Mouse (Mus musculus) CH12.LX (cell line): ENCODE data around the gene Kcnj2.

Experiments
- CTCF ChIP-seq, 2 experiments: IDR thresholded peaks in 1 of 2; conservative IDR thresholded peaks in 1 of 2; 2 replicates each; pipeline ENCODE4 v1.5.1; 2011 to 2012; ENCODE audit warnings: low read depth in 2 of 2, low read length in 2 of 2, improper control_type of control experiment in 1 of 2, inconsistent platforms in 1 of 2, mild to moderate bottlenecking in 1 of 2, moderate library complexity in 1 of 2
- E2F4 ChIP-seq: IDR thresholded peaks from 2 replicates; pipeline ENCODE4 v1.6.1; 2011; ENCODE audit warnings: low read depth, low read length, improper control_type of control experiment; ENCODE audit not compliant: insufficient replicate concordance
- MAFK ChIP-seq: IDR thresholded peaks from 2 replicates; pipeline ENCODE4 v1.6.1; 2011; ENCODE audit warnings: low read length, improper control_type of control experiment; ENCODE audit not compliant: insufficient replicate concordance
- MAX ChIP-seq: IDR thresholded peaks from 2 replicates; pipeline ENCODE4 v1.6.1; 2011; ENCODE audit warnings: low read length, improper control_type of control experiment
- NELFE ChIP-seq: IDR thresholded peaks from 2 replicates; pipeline ENCODE4 v1.6.1; 2011; ENCODE audit warnings: low read depth, low read length, improper control_type of control experiment
- POLR2A ChIP-seq: IDR thresholded peaks from 2 replicates; pipeline ENCODE4 v1.6.1; 2011; ENCODE audit warnings: low read depth, mild to moderate bottlenecking, improper control_type of control experiment, low read length
- RAD21 ChIP-seq: IDR thresholded peaks from 2 replicates; pipeline ENCODE4 v1.6.1; 2011; ENCODE audit warnings: low read depth, mild to moderate bottlenecking, low read length, improper control_type of control experiment, moderate library complexity
- SIN3A ChIP-seq: IDR thresholded peaks from 2 replicates; pipeline ENCODE4 v1.6.1; 2012; ENCODE audit warnings: low read length, improper control_type of control experiment, inconsistent platforms
- TCF12 ChIP-seq: IDR thresholded peaks from 2 replicates; pipeline ENCODE4 v1.6.1; 2014; ENCODE audit warnings: low read depth, mild to moderate bottlenecking, inconsistent platforms, low read length, improper control_type of control experiment
- UBTF ChIP-seq: IDR thresholded peaks from 2 replicates; pipeline ENCODE4 v1.6.1; 2012; ENCODE audit warnings: low read depth, mild to moderate bottlenecking, inconsistent platforms, low read length, improper control_type of control experiment, moderate library complexity
- ZNF384 ChIP-seq: IDR thresholded peaks from 2 replicates; pipeline ENCODE4 v1.6.1; 2012; ENCODE audit warnings: low read depth, low read length, improper control_type of control experiment, inconsistent platforms

DNA sequence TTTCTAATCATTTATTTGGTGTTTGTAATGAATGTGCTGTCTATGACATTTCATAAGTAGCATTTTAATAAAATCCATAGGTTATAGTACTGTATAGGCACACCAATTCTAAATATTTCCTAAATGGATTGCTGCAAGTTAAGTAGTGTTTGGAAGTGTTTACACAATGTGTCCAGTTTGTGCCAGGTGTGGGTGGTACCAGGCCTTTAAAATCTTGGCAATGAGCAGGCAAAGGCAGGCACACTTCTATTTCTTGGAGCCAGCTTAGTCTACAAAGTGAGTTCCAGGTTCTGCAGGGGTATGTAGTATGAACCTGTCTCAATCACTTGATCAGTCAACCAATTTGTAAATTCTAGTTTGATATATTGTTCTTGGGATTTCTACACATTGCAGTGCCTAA is 22.3 kb downstream of the Kcnj2 start:
- no peak for TF ChIP-seq CTCF (conservative IDR thresholded peaks at IDR 0.05 in 1 of 2, IDR thresholded peaks at IDR 0.05 in 1 of 2; ENCODE audit: low read depth in 2 of 2, low read length in 2 of 2)
- no peak for TF ChIP-seq NELFE
- TF ChIP-seq POLR2A, result no peak
- TF ChIP-seq UBTF, result no peak
- TF ChIP-seq MAX, result no peak
- no peak for TF ChIP-seq E2F4
- no peak for TF ChIP-seq RAD21
- no peak for TF ChIP-seq ZNF384
- TF ChIP-seq TCF12, result no peak
- no peak for TF ChIP-seq MAFK
- TF ChIP-seq SIN3A, result no peak
